ENCODE assay signal across 8 mouse cellular contexts in the genomic region with DNA sequence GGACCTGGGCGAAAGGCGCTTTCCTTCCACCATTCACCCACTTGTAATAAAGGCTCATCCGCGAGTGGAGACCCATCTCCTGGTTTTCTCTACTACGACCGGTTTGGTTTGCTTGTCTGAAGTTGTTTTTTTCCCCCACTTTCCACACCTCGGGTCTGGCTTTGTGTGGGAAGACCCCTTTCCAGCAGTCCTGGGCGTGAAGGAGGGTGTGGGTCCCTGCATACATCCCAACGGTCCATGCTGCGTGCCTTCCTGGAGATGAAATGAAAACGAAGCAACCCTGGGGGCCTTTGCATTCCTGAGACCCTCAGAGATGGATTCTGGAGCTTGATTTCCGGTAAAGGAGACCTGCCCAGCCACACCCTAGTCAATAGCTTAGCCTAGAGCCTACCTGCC. TPM values are rescaled to one million over a fixed set of nuclear protein-coding genes. Genes with fewer than 3 reads are reported as not detected.
DNase-seq lines count a peak whose midpoint lies in the region; ATAC-seq and TF ChIP-seq lines count a peak whose summit lies in the region.

No protein-coding gene starts in this region.

- no peak for DNase-seq in layer of hippocampus, adult 2 months (ENCODE audit: low spot score in 2 of 2)
- no peak for DNase-seq in layer of hippocampus, adult 9-11 months
- DNase-seq in hindbrain, embryonic 14.5 days (ENCODE audit: low spot score) = no peak
- peak; percentile 45 for DNase-seq in midbrain, embryonic 14.5 days
- DNase-seq in adrenal gland, adult (ENCODE audit: inconsistent age in 2 of 2, low spot score in 1 of 2) = no peak
- DNase-seq in cerebellum, postnatal 4 days (ENCODE audit: low spot score in 2 of 2) = no peak

- H3K27me3 ChIP-seq in hindbrain, embryonic 14.5 days (ENCODE audit: control insufficient read depth, insufficient read depth, low read length) = no peaks in the 10 kb centered on the region
- H3K27me3 ChIP-seq in midbrain, embryonic 14.5 days (ENCODE audit: control insufficient read depth, insufficient read depth, low read length) = no peaks in the 10 kb centered on the region

- H3K4me1 ChIP-seq in cortical plate, adult 2 months (ENCODE audit: control insufficient read depth, insufficient read depth, low read length) = peaks cover 14% of the 10 kb centered on the region; the same call in 1 of the 2 replicates
- H3K4me1 ChIP-seq in hindbrain, embryonic 14.5 days (replicated peaks; ENCODE audit: control insufficient read depth, insufficient read depth, low read length) = peaks cover 44% of the 10 kb centered on the region
- H3K4me1 ChIP-seq in midbrain, embryonic 14.5 days (ENCODE audit: control insufficient read depth, insufficient read depth, low read length) = peaks cover 42% of the 10 kb centered on the region

- peak overlapping the region; percentile 86 for H3K4me3 ChIP-seq in layer of hippocampus, adult 2 months
- H3K4me3 ChIP-seq in cortical plate, adult 2 months (ENCODE audit: insufficient read depth, low read length) = peak overlapping the region; percentile 99
- H3K4me3 ChIP-seq in hindbrain, embryonic 14.5 days (replicated peaks; ENCODE audit: low read length) = peak overlapping the region; percentile 85
- H3K4me3 ChIP-seq in midbrain, embryonic 14.5 days (replicated peaks; ENCODE audit: low read depth, low read length) = peak overlapping the region; percentile 61

- no peak for TF ChIP-seq CTCF in layer of hippocampus, adult 2 months (conservative IDR thresholded peaks at IDR 0.05)
- no peak for TF ChIP-seq CTCF in cortical plate, adult 2 months (IDR thresholded peaks at IDR 0.05; ENCODE audit: extremely low read depth, insufficient read depth, low read length)

- no peak for ATAC-seq in hindbrain, embryonic 14.5 days (ENCODE audit: low FRiP score)
- no peak for ATAC-seq in midbrain, embryonic 14.5 days (ENCODE audit: low FRiP score, low TSS enrichment)
- ATAC-seq in inflammation-experienced regulatory T-cells, adult 6 months = no peak

- H3K4me2 ChIP-seq in hindbrain, embryonic 14.5 days (replicated peaks) = peak overlapping the region; percentile 87
- H3K4me2 ChIP-seq in midbrain, embryonic 14.5 days (ENCODE audit: low read length) = peak overlapping the region; percentile 94

- peak overlapping the region; percentile 97 for H3K27ac ChIP-seq in layer of hippocampus, adult 2 months
- peak overlapping the region; percentile 97 for H3K27ac ChIP-seq in cortical plate, adult 2 months (ENCODE audit: insufficient read depth, low read length)
- peak overlapping the region; percentile 99 for H3K27ac ChIP-seq in hindbrain, embryonic 14.5 days
- peak overlapping the region; percentile 99 for H3K27ac ChIP-seq in midbrain, embryonic 14.5 days (replicated peaks; ENCODE audit: low read depth, low read length)

- 0 out of 2 replicates have a peak, but pooled peaks have one; percentile 14 for TF ChIP-seq POLR2A in cortical plate, adult 2 months (IDR thresholded peaks at IDR 0.05; ENCODE audit: extremely low read depth, insufficient read depth, low read length)

- no peaks in the 10 kb centered on the region for H3K9me3 ChIP-seq in hindbrain, embryonic 14.5 days (ENCODE audit: control insufficient read depth, low read length)
- no peaks in the 10 kb centered on the region for H3K9me3 ChIP-seq in midbrain, embryonic 14.5 days (ENCODE audit: control insufficient read depth, low read length)

- WGBS in hindbrain, embryonic 14.5 days = under 1% methylated on average over 12 of the region's 12 CpGs
- under 1% methylated on average over 12 of the region's 12 CpGs for WGBS in midbrain, embryonic 14.5 days

- H3K36me3 ChIP-seq in hindbrain, embryonic 14.5 days (replicated peaks; ENCODE audit: control insufficient read depth, insufficient read depth) = peaks cover 14% of the 10 kb centered on the region
- H3K36me3 ChIP-seq in midbrain, embryonic 14.5 days (ENCODE audit: control insufficient read depth, insufficient read depth, low read length) = peaks cover 10% of the 10 kb centered on the region; the same call in 1 of the 2 replicates

- peak overlapping the region; percentile 96 for H3K9ac ChIP-seq in hindbrain, embryonic 14.5 days
- H3K9ac ChIP-seq in midbrain, embryonic 14.5 days (replicated peaks; ENCODE audit: low read length) = peak overlapping the region; percentile 98

RNA-seq across cellular contexts. Expression of a gene that starts 0.8 kb away (rescaled TPM):
- 1,000 to 10,000 TPM; 1,193 to 1,302 TPM for total RNA-seq in layer of hippocampus, adult 2 months (2021)
- 1,599 and 1,684 TPM in 2 replicates for polyA plus RNA-seq in cortical plate, adult 2 months (2012; rRNA removed)
- 745 and 907 TPM in 2 replicates for polyA plus RNA-seq in hindbrain, embryonic 14.5 days (2014; fragmentation: Nextera tagmentation; extraction: Ambion mirVana)
- 643 and 661 TPM in 2 replicates for polyA plus RNA-seq in midbrain, embryonic 14.5 days (2014; fragmentation: Nextera tagmentation; extraction: Ambion mirVana)
- polyA plus RNA-seq in inflammation-experienced regulatory T-cells, adult 6 months (2017; shearing (Covaris generic)) = 100 to 1,000 TPM; 206 to 398 (median 214) TPM
